Mouse (Mus musculus) embryo, embryonic 9.5 days (tissue): ENCODE data around the gene Epn3.

Experiments used
- DNase-seq: peaks from one replicate; pipeline ENCODE4 v3.0.0-alpha.2; 2017; ENCODE audit errors: extremely low spot score

Gene Epn3

DNA sequence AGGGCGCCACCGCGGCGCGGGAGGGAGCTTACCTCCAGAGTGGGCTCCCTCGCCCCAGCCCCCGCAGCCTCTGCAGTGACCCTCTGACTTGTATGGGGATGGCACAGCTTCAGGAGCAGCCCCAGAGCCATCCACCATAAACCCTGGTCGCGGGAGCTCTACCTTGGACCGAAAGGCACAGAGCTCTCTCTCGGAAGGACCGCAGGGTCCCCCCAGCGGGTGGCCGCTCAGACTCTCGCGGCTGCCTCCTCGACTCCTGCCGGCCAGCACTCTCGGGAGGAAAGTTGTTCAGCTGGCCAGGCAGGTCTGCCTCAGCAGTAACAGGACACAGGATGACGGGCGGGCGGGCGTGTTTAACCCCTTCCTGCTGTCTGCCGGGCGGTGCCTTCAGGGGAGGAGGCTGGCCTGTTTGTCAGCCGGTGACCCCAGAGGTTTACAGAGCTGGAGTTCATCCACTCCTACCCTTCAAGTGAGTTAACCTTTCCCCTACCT is at the start of gene Epn3:
TSS of gene Epn3 (minus strand) at position 314 of the 492 bp plus-strand sequence.
- peak; percentile 69 for DNase-seq

DNA sequence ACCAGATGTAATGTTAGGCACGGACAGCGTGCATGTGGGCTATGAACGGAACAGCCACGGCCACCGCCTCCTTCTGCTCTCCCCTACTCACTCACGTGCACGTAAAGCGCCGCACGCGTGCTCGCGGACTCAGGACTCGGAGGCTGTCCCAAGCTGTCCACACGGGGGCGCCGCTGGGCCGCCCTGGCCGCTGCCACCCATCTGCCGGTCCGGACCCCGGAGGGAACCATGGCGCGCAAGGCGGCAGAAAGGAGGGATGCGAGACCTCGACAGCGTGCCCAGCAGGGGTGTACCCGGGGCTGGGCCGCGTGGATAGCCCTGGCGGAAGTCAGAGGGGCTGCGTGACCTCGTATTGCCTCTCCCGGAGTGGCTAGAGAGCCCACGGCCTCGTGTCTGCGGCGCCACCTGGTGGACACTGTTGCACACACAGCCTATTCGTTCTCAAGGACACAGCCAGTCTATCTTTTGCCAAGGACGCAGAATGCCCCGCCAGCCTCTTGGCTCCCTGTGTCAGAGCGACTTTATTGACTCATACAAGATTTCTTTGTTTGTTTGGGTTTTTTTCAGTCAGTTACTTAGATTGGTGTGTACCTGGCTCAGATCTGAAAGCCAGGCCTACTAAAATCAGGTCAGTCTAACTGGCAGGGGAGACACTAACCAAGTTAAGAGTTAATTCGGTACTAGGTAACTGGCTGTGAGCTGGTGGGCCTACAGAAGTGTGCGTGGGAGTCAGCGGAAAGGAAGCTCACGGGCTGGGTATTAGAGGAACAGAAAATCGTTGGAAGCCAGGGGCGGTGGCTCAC is 49.3 kb upstream of the Epn3 start, which contains the start of gene Rsad1:
TSS of gene Rsad1 (minus strand) at position 368 of the 803 bp plus-strand sequence.
- DNase-seq, result peak; percentile 93

DNA sequence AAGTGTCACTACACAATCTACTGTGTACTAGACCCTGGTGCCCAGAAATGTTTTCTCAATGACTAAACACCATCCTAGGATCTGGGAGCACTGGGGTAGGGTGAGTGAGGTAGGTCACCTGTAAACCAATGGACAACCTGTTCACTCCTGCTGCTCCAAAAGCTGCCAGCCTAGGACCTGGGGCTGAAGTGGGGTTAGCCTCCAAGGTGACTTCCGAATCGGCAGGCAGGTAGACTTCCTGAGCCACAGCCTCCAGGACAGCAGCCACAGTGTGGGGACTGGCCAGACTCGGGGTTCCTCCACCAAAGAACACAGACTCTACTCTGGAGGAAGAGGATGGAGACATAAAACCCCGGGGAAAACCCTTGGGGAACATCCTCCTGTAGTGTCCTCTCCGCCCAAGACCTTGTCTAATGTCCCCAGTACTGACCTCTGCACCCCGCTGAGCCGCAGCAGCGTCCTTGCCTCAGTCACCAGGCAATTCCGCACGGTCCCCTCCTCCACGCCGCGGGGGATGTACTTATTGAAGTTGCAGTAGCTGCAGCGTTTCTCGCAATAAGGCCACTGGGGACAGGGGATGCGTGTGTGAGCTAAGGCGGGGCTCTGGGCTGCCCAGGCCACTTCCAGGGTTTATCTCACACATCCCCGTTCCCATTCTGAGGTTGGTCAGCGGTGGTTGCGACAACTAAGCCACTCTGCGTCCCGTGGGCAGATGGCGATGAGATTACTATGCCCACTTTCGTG is 48.4 kb upstream of the Epn3 start:
- no peak for DNase-seq

DNA sequence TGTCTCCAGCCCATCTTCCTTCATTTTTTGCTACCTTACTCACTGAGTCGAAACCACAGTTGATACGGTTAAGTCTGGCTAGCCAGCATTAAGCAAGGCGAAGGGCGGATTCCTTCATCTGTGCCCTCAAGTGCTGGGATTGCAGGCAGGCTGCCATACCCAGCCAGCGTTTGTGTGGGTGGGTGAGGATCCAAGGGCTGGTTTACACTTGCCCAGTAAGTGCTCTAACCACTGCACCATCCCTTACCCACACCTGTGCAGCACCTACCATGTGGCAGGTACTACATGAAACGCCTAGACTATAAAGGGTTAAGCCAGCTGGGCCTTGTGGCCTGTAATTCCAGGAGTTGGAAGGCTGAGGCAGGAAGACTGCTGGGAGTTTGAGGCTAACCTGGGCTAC is 47.5 kb upstream of the Epn3 start:
- DNase-seq, result no peak

DNA sequence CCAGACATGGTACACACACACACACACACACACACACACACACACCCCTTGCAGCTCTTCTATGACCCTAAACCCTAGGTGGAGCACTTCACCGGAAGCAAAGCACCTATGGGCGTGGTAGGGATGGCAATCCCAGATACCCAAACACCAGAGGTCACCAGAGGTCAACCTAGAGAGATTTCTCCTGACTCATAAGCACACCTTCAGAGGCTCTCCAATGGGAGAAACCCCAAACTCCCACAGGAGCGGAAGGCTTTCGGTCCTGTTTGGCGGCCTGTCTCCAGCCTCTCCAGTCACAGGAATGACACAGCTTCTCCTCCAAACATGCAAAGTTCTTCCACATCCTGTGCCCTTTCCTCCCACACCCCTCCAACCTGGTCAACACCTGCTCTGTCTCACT is 46.6 kb upstream of the Epn3 start:
- no peak for DNase-seq

DNA sequence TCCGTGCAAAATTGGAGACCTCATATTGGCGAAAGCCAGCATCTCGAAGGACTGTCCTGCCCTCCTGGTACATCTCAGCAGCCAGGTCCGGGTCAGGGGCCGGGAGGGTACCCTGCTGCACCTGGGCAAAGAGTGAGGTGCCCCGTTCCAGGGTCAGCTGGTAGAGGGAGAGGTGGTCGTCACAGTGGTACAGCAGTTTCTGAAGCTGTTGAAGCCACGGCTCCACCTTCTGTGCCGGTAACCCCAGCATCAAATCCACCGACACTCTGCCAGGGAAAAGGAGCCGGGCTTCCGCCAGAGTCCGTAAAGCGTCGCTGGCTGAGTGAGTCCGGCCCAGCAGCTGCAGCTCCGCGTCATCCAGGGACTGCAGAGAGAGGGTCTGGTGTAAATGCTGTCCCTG is 44.6 kb upstream of the Epn3 start:
- DNase-seq, result no peak

DNA sequence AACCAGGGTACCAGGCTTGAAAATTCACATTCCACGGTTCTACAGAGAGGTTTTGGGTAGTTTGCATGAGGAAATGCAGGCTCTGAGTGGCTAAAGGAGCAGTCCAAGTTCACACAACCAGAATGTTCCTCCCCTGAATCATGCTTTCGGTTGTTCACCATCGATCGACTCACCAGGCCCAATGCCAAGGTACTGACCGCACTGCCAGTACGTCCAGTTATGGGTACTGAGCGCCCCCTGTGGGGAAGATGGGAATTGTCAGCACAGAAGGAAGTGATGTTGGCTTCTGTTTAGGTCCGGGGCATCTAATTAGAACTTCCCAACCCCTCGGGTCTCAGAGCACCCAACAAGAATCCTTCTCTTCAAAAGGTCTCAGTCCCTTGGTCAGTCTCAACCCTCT is 44.2 kb upstream of the Epn3 start:
- peak; percentile 68 for DNase-seq

DNA sequence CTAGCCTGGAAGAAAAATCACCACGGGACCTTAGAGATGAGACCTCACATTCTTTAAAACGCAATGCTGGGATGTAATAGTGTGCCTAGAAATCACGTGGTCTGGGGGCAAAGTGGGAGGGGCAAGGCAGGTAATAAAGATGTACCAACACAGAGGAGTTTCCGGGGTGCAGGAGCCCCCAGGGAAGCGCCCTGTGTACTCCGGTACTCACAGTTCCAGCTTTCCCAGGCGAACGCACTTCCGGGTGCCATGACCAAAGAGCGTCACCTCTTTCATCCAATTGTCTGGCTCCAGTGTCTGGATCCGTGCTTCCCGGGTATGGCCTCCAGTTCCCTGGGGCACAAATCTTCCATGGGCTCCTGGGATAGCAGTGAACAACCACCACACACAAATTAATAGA is 43.6 kb upstream of the Epn3 start:
- DNase-seq, result no peak

DNA sequence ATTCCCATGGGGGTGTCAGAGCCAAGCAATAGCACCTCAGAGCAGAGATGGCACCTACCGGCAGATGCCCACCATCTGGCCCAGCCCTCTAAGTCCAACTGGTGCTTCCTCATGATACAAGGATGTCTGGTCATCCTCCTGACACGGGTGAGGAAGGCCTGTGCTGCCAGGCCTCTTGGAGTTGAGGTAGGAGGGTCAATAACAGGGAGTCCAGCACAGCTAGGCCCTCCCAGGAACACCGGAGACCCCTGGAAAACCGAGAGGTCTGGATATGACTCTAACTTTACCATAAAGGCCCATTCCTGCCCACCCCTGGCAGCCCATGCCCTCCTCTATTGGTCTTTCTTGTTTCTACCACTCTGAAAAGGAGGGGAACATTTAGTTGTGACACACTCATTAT is 42.6 kb upstream of the Epn3 start:
- DNase-seq, result no peak

DNA sequence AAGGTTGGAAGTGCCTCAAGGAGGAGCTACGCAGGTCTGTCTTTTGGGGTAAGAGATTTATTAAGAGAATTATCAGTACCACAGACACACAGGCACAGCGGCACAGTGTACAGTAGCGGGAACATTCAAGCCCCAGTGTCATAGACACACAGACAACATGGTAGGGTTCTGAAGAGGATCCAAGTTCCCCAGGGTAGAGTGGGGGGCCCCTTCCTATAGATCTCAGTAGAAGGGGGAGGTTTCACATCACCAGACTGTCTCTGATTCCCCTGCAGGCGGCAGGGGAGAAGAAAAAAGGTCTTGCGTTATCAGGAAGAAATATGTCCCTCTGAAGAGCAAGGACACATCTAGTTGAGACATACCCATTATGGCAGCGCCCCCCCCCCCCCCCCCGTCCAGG is 40.0 kb upstream of the Epn3 start:
- DNase-seq, result no peak

DNA sequence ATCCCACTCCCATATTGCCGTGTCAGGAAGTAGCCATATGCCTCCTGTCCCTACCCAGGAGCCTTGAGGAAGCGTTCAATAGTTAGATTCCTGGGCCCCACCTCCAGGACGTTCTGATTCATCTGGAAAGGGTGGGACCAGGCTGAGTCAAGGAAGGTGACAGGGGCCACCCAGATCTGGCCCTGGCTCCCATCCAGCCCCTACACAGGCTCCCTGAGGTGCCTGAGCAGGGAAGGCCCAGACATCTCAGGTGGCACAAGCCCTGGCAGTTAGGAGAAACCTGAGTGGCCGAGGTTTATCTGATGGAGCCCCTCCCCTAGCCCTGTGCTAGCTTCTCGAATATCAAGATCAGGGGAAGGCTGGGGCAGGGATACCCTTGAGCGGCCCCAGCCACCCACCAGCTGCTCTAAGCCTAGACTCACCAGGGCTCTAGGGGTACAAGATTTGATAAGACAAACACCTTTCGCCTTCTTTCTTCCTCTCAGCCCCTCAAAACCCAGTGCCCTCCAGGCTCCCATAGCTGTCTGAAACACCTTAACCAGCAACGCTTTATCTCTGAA is 39.0 kb upstream of the Epn3 start:
- no peak for DNase-seq

DNA sequence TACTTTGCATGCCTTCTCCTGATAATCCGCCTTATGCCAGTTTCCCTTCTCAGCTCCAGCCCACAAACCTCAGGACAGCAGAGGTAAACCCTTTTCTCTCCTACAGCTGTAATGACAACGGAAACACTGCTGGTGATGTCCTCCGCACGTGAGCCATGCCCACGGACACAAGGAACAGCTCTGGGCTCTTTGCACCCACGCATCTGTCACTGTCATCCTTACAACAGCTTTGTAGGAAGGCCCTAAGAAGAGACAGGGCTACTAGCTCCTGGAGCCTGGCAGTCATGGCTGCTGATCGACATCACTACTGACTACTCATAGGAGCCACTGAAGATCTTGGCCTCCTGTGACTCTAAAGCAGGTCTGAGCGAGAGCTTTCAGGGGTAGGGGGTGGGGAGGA is 33.4 kb upstream of the Epn3 start:
- DNase-seq, result no peak

DNA sequence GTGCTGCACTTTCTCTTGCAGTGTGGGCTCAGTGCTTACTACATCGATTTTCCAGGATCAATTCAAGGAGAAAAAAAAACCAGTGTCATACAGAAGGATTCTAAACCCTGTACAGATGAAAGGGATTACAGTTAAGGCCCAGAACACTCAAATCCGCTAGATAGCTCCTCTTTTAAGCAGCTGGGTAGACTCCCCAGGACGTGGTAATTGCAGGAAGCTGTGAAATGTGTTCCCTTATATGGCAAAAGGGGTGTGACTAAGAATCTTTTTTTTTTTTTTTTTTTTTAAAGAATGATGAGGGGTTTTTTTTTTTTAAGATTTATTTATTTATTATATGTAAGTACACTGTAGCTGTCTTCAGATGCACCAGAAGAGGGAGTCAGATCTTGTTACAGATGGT is 29.1 kb upstream of the Epn3 start:
- no peak for DNase-seq

DNA sequence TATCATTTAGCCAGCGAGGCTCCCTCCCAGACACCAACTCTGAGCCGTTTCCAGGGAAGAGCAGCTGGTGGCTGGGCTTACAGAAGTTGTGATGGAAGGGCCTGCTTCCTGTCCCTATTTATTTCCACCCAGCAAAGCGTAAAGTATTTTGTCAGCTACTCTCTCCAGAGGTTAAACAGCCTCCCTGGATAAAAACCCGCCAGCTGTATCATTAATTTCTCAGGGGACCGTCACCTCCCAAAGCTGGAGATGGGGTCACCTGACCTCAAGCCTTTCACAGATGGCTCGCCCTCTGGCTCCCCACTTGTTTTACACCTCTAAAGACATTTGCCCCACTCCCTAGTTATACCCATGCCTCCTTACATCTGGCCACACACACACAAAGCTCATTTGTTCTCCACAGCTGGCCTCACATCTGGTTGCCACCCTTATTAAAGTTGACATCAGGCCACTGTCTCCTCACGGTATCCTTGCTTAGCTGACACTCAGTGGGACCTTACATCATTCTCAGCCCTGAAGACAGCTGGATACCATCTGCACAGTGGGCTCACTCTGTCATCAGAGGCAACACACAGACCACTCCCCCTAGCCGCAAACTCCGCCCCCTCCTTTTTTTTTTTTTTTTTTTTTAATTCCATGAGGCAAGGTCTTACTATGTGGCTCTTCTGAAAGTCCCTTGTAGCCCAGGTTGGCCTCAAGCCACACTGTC is 26.6 kb upstream of the Epn3 start:
- DNase-seq, result peak; percentile 45

DNA sequence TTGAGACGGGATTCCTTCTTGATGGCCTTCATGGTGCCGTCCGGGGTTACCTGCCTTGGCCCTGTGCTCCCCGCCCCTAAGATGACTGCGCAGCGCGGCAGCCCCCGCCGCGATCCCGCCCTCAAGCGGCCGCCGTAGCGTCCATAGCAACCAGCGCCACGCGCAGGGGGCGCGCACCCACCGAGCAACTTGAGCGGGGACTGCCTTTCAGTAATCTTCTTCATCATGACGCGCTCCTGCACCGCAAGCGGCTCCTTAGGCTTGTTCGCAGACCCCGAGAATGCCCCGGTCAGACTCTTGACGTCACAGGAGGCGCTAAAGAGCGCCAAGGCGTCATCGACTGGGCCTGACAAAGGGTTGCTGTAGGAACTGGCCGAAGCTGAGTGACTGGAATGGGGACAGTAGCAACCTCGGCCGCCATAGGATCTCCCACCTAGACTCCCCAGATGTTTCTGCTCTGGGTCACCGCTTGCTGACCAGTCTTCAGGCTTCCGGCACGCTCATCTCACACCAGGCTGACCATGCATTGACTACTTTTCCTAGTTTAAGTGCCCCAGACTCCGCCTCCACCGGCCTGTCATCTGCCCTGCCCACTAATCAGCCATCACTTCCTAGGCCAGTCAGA is 21.6 kb upstream of the Epn3 start, which contains the start of gene Mycbpap:
TSS of gene Mycbpap (minus strand) at position 524 of the 625 bp plus-strand sequence.
- peak; percentile 82 for DNase-seq

DNA sequence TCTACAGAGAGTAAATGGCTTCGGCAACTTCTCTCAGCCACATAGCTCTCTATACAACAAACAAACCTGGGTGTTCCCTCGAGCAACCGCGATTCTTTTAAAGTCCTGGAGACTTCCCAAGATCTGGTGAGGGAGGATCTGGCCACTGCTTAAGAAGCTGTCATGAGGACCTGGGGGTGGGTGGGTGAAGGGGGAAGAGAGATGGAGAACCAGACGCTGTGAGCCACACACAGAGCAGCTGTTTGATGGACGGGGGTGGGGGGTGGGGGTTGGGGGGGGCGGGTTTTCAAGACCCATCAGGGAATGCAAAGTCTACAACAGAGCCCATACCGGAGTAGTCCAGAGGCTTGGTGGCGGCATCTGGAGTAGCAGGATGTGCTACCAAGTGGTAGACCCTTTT is 13.7 kb upstream of the Epn3 start:
- DNase-seq, result no peak

DNA sequence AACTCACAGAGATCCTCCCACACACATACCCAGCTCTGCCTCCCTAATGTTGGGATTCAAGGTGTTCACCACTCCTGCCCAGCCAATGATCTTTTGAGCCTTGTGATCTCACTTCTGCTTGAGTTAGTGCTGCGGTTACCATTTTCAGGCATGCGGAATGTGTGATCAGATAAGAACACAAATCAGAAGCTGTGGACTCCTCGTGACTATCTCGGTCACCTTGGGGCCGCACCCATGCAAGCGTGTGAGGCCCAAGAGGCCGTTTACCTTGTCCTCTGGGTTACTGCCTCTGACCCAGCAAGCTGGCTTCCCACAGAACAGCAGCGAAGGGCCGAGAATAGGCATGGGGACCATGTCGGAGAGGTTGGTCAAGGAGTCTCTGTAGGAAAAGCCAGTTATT is 9.2 kb upstream of the Epn3 start:
- DNase-seq, result no peak

DNA sequence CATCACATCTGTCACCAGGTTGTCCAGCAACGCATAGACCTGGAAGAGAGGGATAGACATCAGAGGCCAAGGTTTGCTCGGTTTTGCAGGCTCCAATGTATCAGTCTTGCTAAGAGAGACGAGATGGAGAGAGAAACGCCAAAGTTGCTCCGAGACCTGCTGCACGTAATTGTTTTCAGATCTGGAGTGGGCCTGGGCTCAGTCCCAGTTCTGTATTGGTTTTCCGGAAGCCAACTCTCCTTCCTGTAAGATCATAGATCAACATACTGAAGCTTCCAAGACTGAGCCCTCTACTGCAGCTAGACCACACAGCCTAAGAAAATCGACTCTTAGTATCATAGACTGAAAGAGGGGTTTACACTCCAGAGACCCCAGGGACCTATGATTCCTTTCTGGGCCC is 1.7 kb upstream of the Epn3 start:
- no peak for DNase-seq

DNA sequence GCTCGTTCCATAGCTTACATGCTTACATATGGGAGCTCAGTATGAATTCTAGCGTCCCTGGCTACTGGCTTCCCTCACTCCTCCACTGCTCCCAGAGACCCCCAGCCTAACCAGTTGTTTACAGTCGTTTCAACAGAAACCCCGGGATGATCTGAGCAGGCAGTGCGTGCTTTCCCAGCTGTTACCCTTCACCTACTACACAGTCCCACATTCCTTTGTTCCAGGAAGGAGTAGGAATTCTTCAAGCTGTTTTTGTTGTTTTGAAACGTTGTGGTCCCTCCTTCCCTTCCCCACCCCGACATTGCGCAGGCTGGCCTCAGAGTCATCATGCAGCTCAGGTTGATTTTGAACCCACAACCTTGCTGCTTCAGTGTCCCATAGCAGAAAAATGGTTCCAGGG is 588 bp upstream of the Epn3 start:
- DNase-seq, result no peak

DNA sequence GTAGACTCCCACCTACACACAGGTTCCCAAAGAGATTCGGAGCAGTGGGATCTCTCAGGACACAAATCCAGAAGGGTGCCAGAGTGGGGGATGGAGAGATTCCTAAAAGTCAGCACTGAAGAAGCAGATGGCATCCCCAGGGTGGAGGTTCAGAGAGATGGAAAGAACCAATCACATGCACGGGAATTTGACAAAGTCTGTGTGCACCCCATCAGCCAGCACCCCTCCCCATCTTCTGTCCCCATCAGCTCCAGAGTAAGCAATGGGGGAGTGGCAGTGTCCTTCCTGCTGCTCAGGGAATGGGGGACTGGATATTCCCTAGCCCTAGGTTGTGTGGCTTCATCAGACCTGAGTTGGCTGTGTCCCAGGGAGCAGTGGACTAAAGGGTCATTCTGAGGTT is 739 bp downstream of the Epn3 start:
- no peak for DNase-seq
